Mouse (Mus musculus): ENCODE results near the gene Tsnax.

Gene Tsnax

DNA sequence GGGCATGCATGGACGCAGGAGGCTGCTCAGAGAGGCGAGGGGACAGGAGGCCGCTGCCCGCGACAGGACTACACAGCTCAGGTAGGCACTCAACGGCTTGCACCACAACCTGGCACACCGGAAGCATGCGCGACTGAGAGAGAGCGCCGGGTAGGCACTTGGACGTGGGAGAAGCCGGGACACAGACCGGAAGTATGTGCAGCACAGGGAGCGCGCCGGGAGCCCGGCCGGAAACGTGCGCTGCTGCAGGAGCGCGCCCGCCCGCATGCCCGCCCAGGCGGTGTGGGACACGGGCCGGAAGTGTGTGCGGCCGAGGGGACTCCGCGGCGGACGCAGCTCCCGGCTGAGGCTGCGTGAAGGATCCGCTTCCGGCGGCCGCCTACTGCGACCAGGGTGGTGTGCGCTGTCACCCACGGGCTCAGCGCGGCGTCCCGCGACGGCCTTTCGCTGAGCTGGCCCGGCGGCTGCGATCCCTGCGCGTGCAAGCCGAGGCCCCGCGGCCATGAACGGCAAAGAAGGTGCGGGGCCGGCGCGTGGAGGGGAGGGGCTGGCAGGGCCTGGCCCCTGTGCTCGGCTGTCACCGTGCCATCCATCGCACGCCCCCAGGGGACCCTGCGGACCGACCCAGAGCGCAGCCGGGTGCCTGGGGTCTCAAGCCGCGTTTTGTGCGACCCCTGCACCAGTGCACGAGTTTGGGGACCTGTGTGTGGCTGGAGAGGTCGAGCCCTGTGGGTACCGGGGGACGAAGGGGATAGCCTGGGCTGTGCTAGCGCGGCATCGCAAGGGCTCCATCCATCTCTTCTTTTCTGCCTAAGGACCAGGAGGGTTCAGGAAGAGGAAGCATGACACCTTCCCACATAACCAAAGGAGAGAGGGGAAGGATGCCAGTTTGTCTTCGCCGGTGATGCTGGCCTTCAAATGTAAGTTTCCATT is at the start of gene Tsnax:
TSS of gene Tsnax (plus strand) at position 303 of the 933 bp plus-strand sequence.
- in situ Hi-C loops (cut with MboI; ENCODE audit: low pct_unique_long_range_greater_than_20kb in 1 of 2, low sequenced_read_pairs in 2 of 2, unreplicated experiment in 1 of 2) = no loop called here

DNA sequence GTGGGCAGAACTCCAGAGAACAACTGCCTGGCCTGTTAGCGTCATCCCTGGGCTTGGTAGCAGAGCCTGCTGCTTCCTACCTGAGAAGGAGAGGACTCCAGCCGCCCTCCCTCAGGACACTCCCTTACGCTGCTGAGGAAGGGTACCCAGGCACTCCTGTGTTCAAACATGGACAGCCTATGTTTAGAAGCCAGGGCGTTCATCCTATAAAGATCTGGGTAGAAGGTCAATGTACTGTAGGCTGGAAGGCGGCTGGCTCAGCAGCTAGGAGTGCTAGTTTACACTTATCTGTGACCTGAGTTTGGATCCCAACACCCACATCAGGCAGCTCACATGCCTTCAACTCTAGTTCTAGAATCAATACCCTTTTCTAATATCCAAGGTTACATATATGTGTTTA is 49.6 kb upstream of the Tsnax start:
- in situ Hi-C loops (cut with MboI; ENCODE audit: low pct_unique_long_range_greater_than_20kb in 1 of 2, low sequenced_read_pairs in 2 of 2, unreplicated experiment in 1 of 2) = no loop called here

DNA sequence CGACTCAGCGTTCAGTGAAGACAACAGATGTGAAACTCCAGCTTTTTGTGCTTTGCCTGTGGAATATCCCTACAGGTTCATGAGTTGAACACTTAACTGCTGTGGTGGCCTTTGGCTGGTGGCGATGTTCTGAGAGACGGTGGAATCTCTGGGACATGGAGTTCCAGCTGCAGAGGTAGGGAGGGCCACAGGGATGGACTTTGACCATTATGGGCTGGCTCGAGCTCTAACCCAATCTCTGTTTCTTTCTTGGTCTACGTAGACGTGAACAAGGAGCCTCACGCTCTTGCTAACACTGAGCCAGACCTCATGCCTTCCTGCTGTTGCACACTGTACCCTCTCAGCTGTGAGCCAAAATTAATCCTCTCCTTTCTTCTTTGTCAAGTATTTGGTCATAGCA is 47.8 kb upstream of the Tsnax start:
- in situ Hi-C loops (cut with MboI; ENCODE audit: low pct_unique_long_range_greater_than_20kb in 1 of 2, low sequenced_read_pairs in 2 of 2, unreplicated experiment in 1 of 2) = no loop called here

DNA sequence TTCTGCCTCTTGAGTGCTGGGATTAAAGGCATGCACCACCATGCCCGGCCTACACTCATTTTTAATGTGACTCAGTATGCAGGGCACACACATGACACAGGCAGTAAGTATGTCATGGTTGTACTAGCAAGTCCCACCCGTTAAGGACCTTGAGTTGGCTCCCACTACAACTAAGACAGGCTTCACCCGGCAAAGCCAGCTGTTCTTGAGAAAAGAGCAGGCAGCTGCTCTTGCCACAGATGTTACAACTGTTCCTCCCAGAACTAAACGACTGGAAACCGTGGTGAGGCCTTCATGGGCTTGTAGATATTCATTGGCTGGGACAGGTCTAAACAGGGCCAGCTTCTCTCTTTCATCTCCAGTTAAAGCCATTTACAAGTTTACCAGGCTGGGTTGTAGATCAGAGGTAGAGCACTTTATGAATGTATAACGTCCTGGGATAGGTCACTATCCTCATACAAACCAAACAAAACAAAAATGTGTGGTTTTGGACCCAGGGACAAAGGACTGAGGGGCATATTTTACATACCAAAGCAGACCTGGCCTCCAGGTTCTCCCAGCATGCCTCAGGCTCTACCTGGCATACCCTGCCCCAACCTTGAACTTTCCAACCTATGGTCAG is 42.4 kb upstream of the Tsnax start:
- in situ Hi-C loops (cut with MboI; ENCODE audit: low pct_unique_long_range_greater_than_20kb in 1 of 2, low sequenced_read_pairs in 2 of 2, unreplicated experiment in 1 of 2) = no loop called here

DNA sequence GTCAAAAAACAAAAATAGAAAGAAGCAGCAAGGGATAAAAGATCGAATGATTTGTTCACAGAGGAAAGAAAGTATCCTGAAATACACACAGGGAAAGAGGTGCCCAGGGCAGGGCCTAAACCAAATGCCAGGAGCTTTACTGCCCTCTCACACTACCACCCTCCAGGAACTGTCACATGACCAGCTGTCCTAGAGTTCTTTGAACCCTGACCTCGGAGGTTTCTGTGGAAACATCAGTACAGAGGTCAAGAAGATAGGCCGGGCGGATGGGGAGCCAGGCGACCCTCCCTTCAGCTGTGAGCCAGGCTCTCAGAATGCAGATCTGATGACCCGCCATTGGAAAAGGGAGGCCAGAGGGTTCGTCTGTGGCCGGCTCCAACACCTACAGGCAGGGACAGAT is 39.6 kb upstream of the Tsnax start:
- in situ Hi-C loops (cut with MboI; ENCODE audit: low pct_unique_long_range_greater_than_20kb in 1 of 2, low sequenced_read_pairs in 2 of 2, unreplicated experiment in 1 of 2) = no loop called here

DNA sequence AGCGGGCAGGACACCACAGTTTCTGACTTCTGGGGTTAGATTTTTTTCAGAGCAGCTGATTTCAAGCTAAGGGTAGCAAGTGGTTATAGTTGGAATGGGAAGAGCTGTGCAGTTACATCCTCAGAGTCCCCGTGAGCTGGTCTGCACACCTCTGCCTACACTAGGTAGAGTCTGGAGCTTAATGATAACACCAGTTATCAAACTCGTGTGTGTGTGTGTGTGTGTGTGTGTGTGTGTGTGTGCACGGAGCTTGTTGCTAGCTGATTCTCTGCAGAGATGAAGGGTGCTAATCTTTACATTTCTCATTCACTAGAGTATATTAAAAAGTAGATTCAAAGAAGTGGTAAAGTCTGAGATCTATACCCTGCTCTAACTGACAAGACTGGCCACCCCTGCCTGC is 38.5 kb upstream of the Tsnax start:
- in situ Hi-C loops (cut with MboI; ENCODE audit: low pct_unique_long_range_greater_than_20kb in 1 of 2, low sequenced_read_pairs in 2 of 2, unreplicated experiment in 1 of 2) = no loop called here

DNA sequence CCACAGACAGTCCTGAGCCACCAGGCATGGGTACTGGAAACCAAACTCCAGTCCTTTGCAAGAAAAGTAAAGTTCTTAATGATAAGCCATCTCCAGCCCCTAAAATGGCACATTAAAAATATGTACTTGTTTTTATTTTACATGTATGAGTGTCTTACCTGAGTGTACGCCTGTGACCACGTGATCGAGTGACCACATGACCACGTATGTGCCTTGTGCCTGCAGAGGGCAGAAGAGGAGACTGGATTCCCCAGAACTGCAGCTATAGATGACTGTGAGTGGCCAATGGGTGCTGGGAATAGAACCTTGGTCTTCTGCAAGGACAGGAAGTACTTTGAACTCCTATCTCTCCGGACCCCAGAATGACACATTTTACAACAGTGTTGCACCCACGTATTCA is 36.6 kb upstream of the Tsnax start:
- in situ Hi-C loops (cut with MboI; ENCODE audit: low pct_unique_long_range_greater_than_20kb in 1 of 2, low sequenced_read_pairs in 2 of 2, unreplicated experiment in 1 of 2) = no loop called here

DNA sequence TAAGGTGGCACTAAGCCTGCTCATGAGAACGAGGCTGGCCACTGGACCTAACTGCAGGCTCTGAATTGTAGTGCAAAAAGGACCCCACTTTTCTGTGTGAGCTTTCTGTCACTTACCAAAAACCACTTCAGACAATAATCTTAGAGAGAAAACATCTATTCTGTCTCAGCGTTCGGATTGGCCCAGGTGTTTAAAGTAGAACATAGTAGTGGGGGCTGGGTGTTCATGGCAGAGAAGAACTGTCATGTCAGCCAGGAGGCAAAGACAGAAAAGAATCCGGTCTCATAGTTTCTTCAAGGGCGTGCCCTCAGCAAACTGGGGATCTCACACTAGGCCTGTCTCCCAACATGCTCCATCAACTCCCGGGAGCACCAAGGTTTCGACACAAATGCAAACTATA is 34.8 kb upstream of the Tsnax start:
- in situ Hi-C loops (cut with MboI; ENCODE audit: low pct_unique_long_range_greater_than_20kb in 1 of 2, low sequenced_read_pairs in 2 of 2, unreplicated experiment in 1 of 2) = no loop called here

DNA sequence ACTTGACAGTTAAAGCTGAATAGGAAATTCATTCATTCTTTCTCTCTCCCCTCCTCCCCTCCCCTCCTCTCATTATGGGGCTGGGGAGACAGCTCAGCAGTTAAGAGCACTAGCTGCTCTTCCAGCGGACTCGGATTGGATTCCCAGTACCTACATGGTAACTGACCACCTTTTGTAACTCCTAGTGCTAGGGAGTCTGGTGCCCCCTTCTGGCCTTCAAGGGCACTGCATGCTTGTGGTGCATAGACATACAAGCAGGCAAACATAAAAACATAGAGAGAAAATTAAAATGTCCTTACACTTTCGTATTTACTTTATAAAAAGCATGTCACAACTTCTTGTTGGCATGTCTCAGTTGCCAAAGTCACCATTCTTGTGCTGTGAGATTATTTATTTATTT is 32.8 kb upstream of the Tsnax start:
- in situ Hi-C loops (cut with MboI; ENCODE audit: low pct_unique_long_range_greater_than_20kb in 1 of 2, low sequenced_read_pairs in 2 of 2, unreplicated experiment in 1 of 2) = no loop called here

DNA sequence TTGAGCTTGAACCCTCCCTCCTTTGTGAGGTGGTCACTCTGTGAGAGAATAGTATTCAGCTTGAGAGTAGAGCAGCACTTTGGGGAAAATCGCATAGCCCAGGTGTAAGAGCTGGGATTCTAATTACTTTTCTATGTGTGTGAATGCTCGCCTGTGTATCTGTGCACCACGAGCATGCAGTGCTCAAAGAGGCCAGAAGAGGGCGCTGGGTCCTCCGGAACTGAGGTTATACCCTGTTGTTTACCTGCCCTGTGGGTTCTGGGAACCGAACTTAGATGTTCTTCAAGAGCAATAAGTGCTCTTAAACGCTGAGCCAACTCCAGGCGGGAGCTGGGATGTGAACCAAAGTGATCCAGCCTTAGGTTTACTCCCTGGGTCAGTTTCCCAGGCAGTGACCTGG is 32.0 kb upstream of the Tsnax start:
- in situ Hi-C loops (cut with MboI; ENCODE audit: low pct_unique_long_range_greater_than_20kb in 1 of 2, low sequenced_read_pairs in 2 of 2, unreplicated experiment in 1 of 2) = no loop called here

DNA sequence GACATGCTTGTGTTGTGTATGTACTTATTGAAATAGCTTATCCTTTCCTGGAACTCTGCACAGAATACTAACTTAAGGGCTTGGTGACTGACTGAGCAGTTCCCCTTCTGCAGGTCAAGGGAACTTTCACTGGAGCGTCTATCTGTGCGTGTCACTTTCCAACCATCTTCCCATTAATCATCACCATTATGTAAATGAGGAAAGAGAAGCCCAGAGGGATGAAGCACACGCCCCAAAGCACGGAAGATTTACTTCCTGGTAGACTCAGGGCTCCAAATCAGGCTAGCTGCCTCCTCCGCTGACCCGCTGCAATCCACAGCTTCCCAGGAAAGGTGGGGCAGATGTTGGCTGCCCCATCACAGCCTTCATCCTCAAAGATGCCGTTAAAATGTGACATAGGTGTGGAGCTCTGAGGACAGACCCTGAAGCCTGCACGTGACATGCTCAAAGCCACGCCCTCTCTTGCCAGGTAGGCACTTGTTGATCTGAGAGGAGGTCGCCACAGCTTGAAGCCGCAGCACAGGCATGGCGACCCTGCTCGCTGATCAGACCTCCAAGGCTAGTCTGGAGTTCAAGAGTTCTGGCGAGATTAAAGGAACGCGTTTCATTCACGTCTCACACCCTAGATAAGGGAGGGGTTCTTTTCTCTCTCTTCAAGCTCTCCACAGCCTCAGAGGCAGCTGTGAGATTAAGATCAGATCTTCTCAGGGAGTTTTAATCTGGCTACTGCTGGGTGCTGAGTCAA is 21.7 kb upstream of the Tsnax start:
- in situ Hi-C loops (cut with MboI; ENCODE audit: low pct_unique_long_range_greater_than_20kb in 1 of 2, low sequenced_read_pairs in 2 of 2, unreplicated experiment in 1 of 2) = no loop called here

DNA sequence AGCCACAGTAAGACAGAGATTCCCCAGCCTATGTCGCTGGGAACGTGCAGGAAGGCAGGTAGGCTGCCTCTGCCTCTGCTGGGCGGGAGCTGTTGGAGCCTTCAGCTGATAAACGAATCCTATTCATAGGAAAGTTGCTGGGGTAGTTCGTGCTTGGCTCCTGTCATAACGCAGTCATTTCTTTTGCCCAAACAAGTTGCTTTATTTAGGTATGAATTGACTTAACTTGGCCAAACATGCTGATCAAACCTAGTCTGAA is 21.2 kb upstream of the Tsnax start:
- in situ Hi-C loops (cut with MboI; ENCODE audit: low pct_unique_long_range_greater_than_20kb in 1 of 2, low sequenced_read_pairs in 2 of 2, unreplicated experiment in 1 of 2) = no loop called here

DNA sequence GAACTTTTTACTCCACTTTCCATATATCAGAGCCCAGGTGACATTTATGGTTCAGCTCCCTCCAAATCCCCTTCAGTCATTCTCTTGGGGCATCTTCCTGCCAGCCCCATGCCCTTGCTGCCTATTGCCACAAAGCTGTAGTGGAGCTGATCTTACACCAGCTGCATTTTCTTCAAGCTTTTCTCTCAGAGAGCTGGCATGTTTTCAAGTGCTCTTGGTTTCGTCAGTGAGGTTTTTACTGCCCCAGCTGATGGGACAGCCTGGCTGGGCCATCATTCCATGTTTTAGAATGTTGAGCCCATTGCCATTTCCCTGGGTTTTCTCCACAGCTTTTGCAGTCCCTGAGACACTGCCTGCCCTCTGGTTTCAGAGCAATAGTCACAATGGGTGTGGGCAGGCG is 17.0 kb upstream of the Tsnax start:
- in situ Hi-C loops (cut with MboI; ENCODE audit: low pct_unique_long_range_greater_than_20kb in 1 of 2, low sequenced_read_pairs in 2 of 2, unreplicated experiment in 1 of 2) = no loop called here

DNA sequence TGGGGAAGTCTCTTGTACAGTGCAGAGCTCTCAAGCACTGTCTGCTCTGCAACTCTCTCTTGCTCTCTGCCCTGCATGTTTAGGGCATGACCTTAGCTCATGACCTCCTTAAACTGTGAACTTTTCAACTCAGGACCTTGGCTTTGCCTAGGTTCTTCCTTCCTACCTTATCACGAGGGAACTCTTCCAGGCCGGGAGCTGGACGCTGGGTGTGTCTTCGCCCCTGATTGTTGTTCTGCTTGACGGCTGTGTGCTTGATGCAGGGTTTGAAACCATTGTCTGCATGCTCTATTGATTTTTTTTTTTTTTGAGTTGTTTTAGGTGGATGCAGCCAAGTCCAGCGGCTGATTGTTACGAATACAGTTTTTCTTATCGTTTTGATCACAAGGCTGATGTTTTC is 11.3 kb downstream of the Tsnax start:
- in situ Hi-C loops (cut with MboI; ENCODE audit: low pct_unique_long_range_greater_than_20kb in 1 of 2, low sequenced_read_pairs in 2 of 2, unreplicated experiment in 1 of 2) = no loop called here

DNA sequence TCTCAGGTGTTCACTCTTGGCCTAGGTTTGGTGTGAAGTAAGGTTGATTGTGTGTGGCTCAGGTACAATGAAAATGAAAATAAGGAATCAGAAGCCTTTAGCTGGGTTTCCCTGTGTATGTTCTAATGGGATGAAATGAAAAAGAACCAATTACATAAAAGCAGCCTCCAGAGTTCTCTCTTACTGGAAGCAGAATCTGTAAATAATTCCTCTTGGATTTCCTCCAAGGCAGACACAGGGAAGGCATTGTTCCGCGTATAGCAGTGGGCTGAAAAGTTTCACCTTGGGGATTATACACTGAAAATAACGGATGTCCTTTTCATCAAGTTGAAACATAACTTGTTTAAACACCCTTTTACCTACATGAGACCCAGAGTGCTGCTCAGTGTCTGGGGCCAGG is 14.4 kb downstream of the Tsnax start:
- in situ Hi-C loops (cut with MboI; ENCODE audit: low pct_unique_long_range_greater_than_20kb in 1 of 2, low sequenced_read_pairs in 2 of 2, unreplicated experiment in 1 of 2) = no loop called here

DNA sequence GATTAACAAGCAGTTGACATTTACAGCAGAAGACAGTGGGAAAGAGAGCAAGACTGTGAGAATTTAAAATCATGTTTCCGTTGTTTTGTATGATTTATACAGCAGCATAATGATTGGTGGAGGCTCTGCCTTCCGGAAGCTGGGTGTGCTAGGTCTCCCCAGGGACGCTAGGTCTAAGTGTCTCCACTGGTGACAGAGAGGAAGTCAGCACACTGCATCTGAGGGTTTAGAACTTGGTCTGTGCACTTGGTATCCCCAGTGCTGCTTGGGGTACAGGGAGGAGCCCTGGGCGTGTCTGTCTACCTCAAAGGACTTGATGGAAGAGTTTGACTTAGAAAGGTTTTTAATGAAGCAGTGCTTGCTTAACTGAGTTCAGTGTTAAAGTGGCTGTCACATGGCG is 16.0 kb downstream of the Tsnax start:
- in situ Hi-C loops (cut with MboI; ENCODE audit: low pct_unique_long_range_greater_than_20kb in 1 of 2, low sequenced_read_pairs in 2 of 2, unreplicated experiment in 1 of 2) = no loop called here

DNA sequence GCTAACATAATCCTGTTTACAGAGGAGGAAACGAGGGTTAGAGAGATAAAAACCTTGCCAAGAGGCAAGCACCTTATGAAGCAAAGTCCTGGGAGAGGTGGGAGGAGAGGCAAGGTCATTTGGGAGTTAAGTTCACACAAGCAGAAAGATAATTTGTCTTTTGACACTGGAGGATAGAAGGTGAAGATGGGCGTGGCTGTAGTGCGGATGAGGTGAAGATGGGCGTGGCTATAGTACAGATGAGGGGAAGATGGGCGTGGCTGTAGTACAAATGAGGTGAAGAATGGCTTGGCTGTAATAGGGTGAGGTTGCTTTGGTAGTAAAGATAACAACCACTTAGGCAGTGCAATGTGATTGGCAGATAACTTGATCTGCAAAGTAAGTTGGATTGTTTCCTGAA is 18.5 kb downstream of the Tsnax start:
- in situ Hi-C loops (cut with MboI; ENCODE audit: low pct_unique_long_range_greater_than_20kb in 1 of 2, low sequenced_read_pairs in 2 of 2, unreplicated experiment in 1 of 2) = no loop called here

DNA sequence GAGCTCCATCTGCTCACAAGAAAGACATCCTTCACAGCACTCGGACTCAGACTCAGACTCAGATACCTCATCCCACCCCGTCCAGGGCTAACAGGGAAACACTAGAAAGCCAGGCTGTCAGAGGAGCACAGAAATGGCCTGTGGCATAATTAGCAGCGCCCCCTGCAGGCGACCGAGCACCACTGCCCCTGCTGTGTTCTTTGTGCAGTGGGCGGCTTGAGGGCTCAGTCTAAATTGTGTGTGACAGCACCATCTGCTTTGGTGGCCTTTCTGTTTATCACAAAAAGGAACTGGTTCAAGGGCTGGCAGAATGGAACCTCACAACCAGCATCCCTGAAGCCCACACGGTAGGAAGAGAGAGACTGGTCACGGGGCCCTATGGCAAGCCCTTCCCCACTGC is 21.9 kb downstream of the Tsnax start:
- in situ Hi-C loops (cut with MboI; ENCODE audit: low pct_unique_long_range_greater_than_20kb in 1 of 2, low sequenced_read_pairs in 2 of 2, unreplicated experiment in 1 of 2) = no loop called here

DNA sequence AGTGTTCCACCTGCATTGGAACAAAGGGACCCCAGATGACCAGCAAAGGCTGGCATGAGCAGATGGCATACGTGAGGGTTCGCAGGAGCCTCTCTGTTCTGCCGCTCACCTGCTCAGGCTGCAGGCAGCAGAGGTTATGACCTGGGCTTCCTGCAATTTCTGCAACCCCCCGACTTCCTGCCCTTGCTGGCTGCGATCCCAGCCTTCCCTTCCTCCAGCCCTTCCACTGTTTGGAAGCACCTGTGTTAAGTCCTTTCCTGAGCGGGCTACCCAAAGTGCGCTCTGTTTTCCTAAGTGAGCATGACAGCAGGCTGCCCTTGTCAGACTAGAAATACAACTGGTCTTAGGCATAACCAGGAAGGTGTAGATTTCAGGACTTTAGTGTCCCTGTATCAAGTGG is 24.3 kb downstream of the Tsnax start:
- in situ Hi-C loops (cut with MboI; ENCODE audit: low pct_unique_long_range_greater_than_20kb in 1 of 2, low sequenced_read_pairs in 2 of 2, unreplicated experiment in 1 of 2) = no loop called here

DNA sequence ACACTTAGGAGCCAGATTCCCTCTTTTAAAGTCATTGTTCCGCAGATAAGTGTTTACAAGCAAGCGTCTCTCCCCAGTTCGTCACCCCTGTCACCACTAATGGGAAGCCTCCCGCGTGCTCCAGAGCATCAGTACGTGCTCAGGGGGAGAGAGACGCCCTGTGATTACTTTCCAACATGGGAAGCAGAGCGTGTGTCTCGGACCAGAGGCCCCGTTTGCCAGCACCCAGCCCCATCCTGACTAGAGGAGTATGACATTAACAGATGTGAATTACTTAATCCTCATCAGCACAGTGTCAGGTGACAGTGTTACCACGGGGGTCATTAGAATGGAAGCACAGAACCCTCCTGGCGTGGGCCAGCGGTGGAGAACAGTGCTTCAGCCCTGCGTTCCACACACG is 25.9 kb downstream of the Tsnax start:
- in situ Hi-C loops (cut with MboI; ENCODE audit: low pct_unique_long_range_greater_than_20kb in 1 of 2, low sequenced_read_pairs in 2 of 2, unreplicated experiment in 1 of 2) = no loop called here
